Mouse (Mus musculus) C2C12 (cell line): ENCODE data around the gene Rbp1.

Source experiments
- CEBPB ChIP-seq: IDR thresholded peaks from one replicate; pipeline ENCODE4 v1.6.1; 2011; ENCODE audit warnings: low read depth, mild to moderate bottlenecking, control low read depth, moderate library complexity
- CTCF ChIP-seq: IDR thresholded peaks from one replicate; pipeline ENCODE4 v1.5.1; 2011; ENCODE audit not compliant: control insufficient read depth, insufficient read depth, insufficient read length
- MAX ChIP-seq: IDR thresholded peaks from one replicate; pipeline ENCODE4 v1.6.1; 2011; ENCODE audit warnings: mild to moderate bottlenecking, control low read depth
- MYOD1 ChIP-seq: IDR thresholded peaks from one replicate; pipeline ENCODE4 v1.6.1; 2011; ENCODE audit warnings: low read depth; ENCODE audit not compliant: control insufficient read depth, insufficient read length
- MYOG ChIP-seq: IDR thresholded peaks from one replicate; pipeline ENCODE4 v1.6.1; 2011; ENCODE audit not compliant: control insufficient read depth, insufficient read length; ENCODE audit errors: extremely low read depth

GRCm38 (mm10) chr9:98427906-98428517 is 5.3 kb downstream of the Rbp1 start:
- TF ChIP-seq MYOD1 (no peak), CTCF (no peak), CEBPB (no peak), MYOG (no peak), MAX (no peak)
